Mouse (Mus musculus): ENCODE measurements at regions not wholly inside any gene's neighbourhood (a gene's known extent, or its start where the extent isn't known, plus 50 kb on each side); places are given as distances from the start of the nearest gene placed in this dataset.

DNA sequence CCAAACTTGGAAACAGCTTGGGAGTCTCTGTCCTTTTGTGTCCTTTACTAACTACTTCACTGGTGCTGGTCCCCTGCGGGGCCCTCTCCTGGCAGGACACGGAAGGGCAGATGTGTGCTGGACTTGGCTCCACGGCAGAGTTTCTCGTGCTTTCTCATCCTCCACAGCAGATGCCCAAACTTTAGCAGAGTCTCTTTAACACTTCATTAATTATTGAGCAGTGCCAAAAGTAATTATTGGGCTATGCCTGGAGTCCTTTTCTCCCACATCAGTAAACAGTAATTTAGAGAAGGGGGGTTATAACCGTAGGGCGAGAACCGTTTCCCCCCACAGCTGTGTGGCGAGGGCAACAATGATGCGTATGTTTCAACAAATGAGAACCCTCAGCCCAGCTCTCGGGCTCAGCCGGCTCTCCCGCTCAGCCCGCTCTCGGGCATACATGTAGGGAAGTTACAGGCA, 348.3 kb upstream of the Atp11b start:
- no peak for TF ChIP-seq CTCF (IDR thresholded peaks at IDR 0.05; ENCODE audit: low read depth, low read length)
- TF ChIP-seq GATA1 (IDR thresholded peaks at IDR 0.05; ENCODE audit: borderline replicate concordance, low read length): no peak

Data from G1E (cell line).